Mouse (Mus musculus) R1 (cell line): ENCODE data around the gene Cacng4.

Source experiments
- DNase-seq: peaks from one replicate; pipeline ENCODE4 v3.0.0-alpha.2; 2018; ENCODE audit warnings: low read depth, low spot score

Cacng4 gene

GRCm38 (mm10) chr11:107720264-107721021 lies 73.9 kb downstream of the Cacng4 start:
- DNase-seq, result no peak

DNA sequence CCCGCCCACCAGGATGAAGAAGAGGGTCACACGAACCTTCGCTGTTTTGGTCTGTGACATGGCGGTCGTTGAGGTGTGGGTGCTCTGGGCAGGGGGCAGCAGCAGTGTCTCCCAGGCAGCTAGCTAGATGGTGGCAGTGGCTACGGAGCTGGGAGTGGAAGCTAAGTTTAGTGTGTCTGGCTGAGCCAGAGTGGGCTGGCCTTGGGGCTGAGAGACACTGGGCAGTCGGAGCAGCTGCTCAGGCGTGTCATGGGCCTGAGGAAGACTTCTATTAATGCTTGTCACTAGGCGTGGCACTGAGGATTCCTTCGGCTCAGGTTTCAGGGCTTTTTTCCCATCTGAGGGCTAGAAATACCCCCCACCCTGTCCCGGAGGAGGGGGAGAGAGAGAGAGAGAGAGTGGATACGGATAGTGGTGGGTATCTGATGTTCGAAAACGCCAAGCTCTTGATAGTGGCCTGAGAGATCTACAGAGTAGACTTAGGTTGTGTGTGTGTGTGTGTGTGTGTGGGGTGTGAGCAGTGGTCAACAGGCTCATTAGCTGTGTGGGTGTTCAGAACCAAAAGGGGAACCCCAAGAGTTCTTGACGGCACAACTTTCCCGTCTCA lies 77.9 kb downstream of the Cacng4 start, which contains the start of gene Cacng1:
Gene Cacng1, minus strand, starts transcription at position 191 of the 607 bp plus-strand sequence.
- peak; percentile 29 for DNase-seq

- DNase-seq, result no peak
These were observed 80.0 kb downstream of the Cacng4 start for GRCm38 (mm10) chr11:107714368-107714767.

DNA sequence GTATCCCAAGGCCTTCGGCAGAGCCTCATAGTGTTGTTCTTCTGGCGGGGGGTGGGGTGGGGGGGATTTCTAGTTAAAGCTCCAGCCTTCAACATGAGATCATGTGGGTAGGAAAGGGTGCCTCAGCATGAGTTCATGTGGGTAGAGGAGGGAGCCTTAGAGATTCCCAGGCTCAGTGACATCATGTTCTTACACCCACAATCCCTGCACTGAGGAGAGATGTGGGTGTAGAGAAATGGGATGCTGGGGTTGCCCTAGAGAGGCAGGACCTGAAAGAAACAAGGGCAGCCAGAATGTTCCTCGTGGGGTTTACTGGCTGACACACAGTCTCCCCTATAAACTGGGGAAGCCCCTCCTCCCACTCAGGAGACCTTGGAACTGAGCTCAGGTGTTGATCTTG lies 84.0 kb downstream of the Cacng4 start:
- DNase-seq, result no peak

DNA sequence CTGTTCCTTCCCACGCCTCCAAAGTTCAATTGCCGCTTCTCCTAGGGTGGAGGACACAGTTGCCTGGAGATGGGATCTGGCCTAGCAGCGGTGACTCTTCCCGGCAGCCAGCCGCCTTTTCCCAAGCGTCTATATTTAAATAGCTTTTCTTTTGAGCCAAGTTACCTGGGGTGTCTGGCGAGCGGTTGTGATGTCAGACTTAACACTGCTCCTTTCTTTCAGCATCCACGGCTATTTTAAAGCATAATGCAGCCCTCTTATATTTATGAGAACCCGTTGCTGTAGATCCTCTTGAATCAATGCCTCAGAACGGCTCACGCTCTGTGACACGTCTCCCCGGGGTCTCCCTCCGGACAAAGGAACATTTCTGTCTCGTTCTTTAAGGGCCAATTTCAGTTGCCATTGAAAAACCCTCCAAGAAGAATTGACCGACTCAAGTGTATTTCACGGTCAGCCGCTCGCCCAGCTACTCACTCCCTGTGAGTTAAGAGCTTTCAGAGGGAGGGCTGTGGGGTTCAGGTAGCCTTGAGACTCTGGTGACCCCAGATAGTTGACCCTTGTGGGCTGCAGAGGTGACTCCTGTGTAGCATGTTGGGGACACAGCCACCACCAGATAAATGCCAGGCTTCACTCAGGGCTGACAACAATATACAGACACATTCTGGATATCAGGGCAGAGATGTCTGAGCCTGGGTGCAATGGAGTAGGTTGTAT lies 86.3 kb downstream of the Cacng4 start:
- peak; percentile 32 for DNase-seq

DNA sequence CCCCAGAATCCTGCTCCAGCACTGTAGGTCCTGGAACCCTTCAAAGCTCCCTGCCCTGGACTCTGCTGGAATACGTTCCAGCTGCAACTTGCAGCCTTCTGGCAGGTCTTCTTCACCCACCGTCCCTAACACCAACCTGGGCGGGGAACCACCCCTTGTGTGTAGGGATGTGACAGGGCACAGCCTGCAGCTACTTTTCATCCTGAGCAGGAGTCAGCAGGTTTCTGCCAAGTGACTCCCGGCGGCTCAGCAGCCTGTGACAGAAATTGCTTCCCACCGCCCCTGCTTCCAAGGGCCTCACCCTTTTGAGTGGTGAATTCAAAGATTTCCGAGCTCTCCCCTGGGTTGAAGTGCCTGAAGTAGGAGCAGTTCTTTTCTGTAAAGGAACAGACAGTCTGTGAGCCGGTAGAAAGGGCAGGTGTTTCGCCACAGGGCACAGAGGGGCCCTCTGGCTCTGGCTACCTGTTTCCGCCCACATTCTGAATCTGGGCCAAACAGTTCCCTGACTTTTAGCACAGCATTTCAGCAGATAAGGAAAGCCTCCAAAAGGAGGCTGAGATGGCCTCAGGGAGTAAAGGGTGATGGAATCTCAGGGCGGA lies 88.8 kb downstream of the Cacng4 start:
- no peak for DNase-seq

- DNase-seq, result no peak
These were observed 89.3 kb downstream of the Cacng4 start for GRCm38 (mm10) chr11:107705060-107705459.

- DNase-seq, result no peak
These were observed 90.9 kb downstream of the Cacng4 start for GRCm38 (mm10) chr11:107703272-107704134.

- no peak for DNase-seq
These were observed 94.4 kb downstream of the Cacng4 start for GRCm38 (mm10) chr11:107699967-107700366.

DNA sequence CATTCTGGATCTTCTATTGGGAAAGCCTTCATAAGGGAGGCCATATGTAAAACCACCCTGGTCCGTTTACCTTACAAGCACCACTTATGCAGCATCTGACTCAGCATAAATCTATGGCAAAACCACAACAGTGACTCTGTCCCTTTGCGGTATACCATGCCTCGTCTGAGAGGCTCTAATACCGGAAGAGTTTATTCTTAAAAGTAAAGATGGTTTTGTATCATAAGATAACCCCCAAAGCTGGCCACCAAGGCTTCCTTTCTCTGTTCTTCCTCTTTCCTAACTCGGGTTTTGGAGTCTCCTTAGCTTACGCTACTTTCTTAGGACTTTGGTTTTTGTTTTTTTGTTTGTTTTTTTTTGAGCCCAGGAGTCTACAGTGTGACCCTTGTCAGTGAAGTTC lies 101.0 kb downstream of the Cacng4 start:
- no peak for DNase-seq

- DNase-seq, result no peak
These were observed 102.8 kb downstream of the Cacng4 start for GRCm38 (mm10) chr11:107691569-107691968.

DNA sequence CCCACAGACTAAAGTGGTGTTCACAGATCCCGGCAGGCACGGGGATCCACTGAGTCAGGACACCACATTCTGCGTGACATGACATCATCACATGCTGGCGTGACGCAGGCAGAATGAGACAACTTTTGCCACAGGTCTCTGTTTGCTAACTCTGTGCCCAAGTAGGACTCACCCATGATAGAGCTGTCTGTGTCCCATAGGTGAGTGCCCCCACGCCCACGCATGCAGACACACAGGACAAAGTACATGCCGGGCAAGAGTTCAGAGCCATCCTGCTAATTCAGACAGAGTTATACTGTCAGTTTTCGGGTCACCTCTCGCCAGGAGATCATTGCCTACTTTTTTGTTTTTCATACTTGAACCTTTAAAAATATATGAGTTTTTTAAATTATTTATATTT lies 105.9 kb downstream of the Cacng4 start:
- DNase-seq, result no peak

DNA sequence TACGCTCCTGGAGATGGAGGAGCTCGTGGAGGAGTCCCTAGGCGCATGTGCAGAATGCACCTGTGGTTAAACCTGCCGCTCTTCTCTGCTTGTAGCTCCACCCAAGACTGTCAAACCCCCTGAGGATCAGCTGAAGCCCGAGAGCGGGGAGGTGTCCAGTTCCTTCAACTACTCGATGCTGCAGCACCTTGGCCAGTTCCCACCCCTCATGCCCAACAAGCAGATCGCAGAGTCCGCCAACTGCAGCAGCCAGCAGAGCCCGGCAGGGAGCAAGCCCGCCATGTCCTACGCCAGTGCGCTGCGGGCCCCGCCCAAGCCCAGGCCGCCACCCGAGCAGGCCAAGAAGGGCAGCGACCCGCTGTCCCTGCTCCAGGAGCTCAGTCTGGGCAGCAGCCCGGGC lies 108.1 kb downstream of the Cacng4 start:
- peak; percentile 88 for DNase-seq

DNA sequence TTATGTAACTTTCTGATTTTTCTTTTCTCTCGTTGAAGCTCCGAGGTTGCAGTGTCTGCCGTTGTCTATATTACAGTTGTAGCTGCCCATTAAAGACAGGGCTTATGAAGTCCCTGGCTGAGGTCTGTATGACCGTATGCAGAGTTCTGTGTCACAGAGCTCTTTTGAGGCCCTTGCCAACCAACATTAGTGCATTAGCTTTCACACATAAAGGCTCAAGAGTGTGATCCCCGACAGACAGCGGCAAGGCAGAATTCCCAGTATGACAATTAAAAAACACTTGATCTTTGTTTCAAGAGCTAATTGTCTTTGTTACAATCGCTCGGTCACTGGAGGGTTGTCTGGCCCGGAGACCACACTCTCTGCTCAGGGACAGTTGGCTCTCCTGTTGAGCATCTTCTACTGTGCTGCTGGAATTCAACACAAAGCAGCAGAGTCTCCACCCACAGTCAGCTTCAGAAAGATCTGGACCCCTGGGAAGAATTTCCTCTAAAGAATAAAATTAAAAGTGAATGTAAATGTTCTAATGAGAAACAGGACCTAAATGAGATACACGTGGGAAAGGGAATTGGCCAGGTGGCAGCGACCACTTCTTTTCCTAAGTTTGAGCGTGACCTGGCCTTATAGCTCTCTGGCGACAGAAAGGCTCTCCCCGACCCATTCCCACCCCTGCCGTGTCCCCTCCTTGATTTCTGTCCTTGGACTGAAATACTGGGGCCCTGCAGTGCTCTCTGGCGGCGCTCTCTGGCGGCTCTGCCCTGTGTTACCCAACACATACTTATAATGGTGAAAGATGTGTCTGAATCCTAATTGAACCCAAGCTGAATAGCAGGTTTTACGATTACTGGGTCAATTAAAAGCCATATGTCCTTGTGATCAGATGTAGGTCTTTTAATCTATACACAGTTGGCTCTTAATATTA lies 110.6 kb downstream of the Cacng4 start:
- peak; percentile 65 for DNase-seq

- DNase-seq, result no peak
These were observed 111.5 kb downstream of the Cacng4 start for GRCm38 (mm10) chr11:107682694-107683355.
